Mouse (Mus musculus): ENCODE results near the gene Ccdc34. TPM values are rescaled to one million over a fixed set of nuclear protein-coding genes. Genes with fewer than 3 reads are reported as not detected.

Ccdc34 gene
- polyA plus RNA-seq, 1 experiment from 2014 or later: 55.8 TPM

- Histone ChIP-seq H3K4me1 (peaks cover 24% of the 10 kb centered on the region), H3K9me3 (no peaks in the 10 kb centered on the region), H3K36me3 (no peaks in the 10 kb centered on the region), H3K9ac (replicated peaks) (no peak overlapping the region), H3K4me2 (replicated peaks) (no peak overlapping the region), H3K27me3 (no peaks in the 10 kb centered on the region), H3K27ac (replicated peaks) (0 out of 2 replicates have a peak overlapping the region, but pooled peaks have one; percentile 20), H3K4me3 (no peak overlapping the region)
- 45% methylated on average over 9 of the region's 9 CpGs for WGBS
- ATAC-seq (ENCODE audit: low FRiP score, low read depth): no peak
Measured at GRCm38 (mm10) chr2:109985560-109985959, 32.1 kb upstream of the Ccdc34 start.

GRCm38 (mm10) chr2:109986036-109986785, 31.4 kb upstream of the Ccdc34 start:
- no peak overlapping the region for H3K27ac ChIP-seq (replicated peaks)

DNA sequence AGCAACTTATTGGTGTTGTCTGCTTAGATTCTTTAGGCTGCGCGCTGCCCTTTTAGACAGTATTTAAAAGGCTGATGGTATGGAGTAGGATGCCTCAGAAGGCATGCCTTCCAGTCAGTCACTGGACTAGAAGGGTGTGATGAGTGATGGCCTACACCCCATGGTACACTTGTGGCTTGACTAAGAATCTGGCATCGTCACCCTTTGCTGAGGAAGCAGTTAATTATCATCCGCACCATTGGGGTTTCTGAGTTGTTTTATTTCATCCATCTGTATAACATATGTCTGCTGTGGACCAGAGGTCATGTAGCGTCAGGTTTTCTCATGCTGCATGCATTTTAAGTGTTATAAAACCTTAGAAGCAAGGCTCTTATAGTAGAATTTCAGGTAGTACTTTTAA, 29.7 kb upstream of the Ccdc34 start:
- H3K9ac ChIP-seq (replicated peaks): no peak overlapping the region
- H3K36me3 ChIP-seq: no peaks in the 10 kb centered on the region
- no peak overlapping the region for H3K4me3 ChIP-seq
- no peaks in the 10 kb centered on the region for H3K27me3 ChIP-seq
- no peak overlapping the region for H3K27ac ChIP-seq (replicated peaks)
- 80% methylated on average over 5 of the region's 5 CpGs for WGBS
- ATAC-seq (ENCODE audit: low FRiP score, low read depth): no peak
- H3K4me2 ChIP-seq (replicated peaks): no peak overlapping the region
- no peaks in the 10 kb centered on the region for H3K9me3 ChIP-seq
- H3K4me1 ChIP-seq: peaks cover 27% of the 10 kb centered on the region

More at GRCm38 (mm10) chr2:109986036-109986785, 31.4 kb upstream of the Ccdc34 start:
- ATAC-seq (ENCODE audit: low FRiP score, low read depth): no peak
- H3K4me1 ChIP-seq: peaks cover 25% of the 10 kb centered on the region
- WGBS: 78% methylated on average over 11 of the region's 11 CpGs
- H3K36me3 ChIP-seq: no peaks in the 10 kb centered on the region
- H3K4me3 ChIP-seq: no peak overlapping the region
- H3K27me3 ChIP-seq: no peaks in the 10 kb centered on the region
- no peaks in the 10 kb centered on the region for H3K9me3 ChIP-seq
- no peak overlapping the region for H3K9ac ChIP-seq (replicated peaks)
- H3K4me2 ChIP-seq (replicated peaks): no peak overlapping the region

GRCm38 (mm10) chr2:109989196-109989595, 28.4 kb upstream of the Ccdc34 start:
- WGBS: under 1% methylated on average over 3 of the region's 3 CpGs
- Histone ChIP-seq H3K27ac (replicated peaks) (0 out of 2 replicates have a peak overlapping the region, but pooled peaks have one; percentile 40), H3K9ac (replicated peaks) (no peak overlapping the region), H3K4me3 (no peak overlapping the region), H3K36me3 (no peaks in the 10 kb centered on the region), H3K4me1 (peaks cover 27% of the 10 kb centered on the region), H3K4me2 (replicated peaks) (no peak overlapping the region), H3K27me3 (no peaks in the 10 kb centered on the region), H3K9me3 (no peaks in the 10 kb centered on the region)
- ATAC-seq (ENCODE audit: low FRiP score, low read depth): peak; percentile 80

DNA sequence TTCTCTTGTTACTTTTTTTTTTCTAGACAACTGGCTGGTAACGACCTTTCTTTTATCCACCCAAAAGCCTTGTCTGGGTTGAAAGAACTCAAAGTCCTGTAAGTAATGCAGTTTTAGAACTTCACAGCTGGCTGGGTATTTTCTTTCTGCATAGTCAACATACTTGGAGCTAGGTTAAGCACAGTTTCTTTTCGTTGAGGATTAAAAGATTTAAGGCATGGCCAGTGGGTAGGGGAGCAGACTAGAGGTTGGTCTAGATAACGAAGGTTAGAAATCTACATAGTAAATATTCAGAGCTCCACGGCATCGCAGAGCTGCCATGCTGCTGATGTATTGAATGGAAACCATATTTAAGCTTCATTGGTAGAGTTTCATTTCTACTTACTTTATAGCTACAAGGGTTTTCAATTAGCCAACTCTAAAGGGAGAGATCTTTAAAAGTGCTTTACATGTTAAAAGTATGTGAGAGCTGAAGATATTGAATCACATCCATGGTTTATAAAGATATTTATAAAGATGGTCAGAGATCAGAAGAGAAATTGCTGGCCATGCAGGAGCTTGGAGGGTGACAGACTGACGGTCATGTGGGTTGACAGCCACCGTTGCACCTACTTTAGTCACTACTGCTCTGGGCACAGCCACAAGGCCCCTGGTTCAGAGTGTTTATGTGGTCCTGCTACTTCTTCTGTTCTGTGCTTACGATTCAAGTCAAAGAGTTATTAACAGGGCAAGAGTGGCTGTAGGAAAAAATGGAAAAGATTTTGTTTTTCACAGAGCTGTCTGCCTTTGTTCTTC, 27.7 kb upstream of the Ccdc34 start:
- Histone ChIP-seq H3K9ac (replicated peaks) (no peak overlapping the region), H3K4me2 (replicated peaks) (no peak overlapping the region), H3K27me3 (no peaks in the 10 kb centered on the region), H3K36me3 (no peaks in the 10 kb centered on the region), H3K4me1 (peaks cover 27% of the 10 kb centered on the region), H3K9me3 (no peaks in the 10 kb centered on the region), H3K4me3 (no peak overlapping the region), H3K27ac (replicated peaks) (0 out of 2 replicates have a peak overlapping the region, but pooled peaks have one; percentile 3)
- 35% methylated on average over 8 of the region's 8 CpGs for WGBS
- no peak for ATAC-seq (ENCODE audit: low FRiP score, low read depth)

DNA sequence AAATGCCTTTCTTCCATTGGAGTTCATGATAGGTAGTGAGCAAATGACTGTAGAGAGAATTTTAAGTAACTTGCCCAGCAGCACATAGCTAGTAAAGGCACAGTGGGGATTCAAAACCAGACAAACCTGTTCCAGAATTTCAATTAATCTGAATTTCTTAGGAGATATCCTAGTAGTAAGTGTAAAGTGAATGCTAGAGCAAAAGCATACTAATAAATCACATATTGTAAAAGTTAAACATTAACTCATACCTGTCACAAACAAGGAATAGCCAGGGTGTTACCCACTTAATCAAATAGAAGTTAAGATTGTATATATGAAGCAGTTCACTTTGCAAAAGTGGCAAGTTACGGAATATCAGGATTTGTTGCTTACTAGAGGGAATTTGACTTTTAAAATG, 25.9 kb upstream of the Ccdc34 start:
- Histone ChIP-seq H3K4me3 (no peak overlapping the region), H3K4me2 (replicated peaks) (no peak overlapping the region), H3K9me3 (no peaks in the 10 kb centered on the region), H3K4me1 (peaks cover 18% of the 10 kb centered on the region), H3K27me3 (no peaks in the 10 kb centered on the region), H3K27ac (replicated peaks) (no peak overlapping the region), H3K36me3 (no peaks in the 10 kb centered on the region), H3K9ac (replicated peaks) (no peak overlapping the region)
- no peak for ATAC-seq (ENCODE audit: low FRiP score, low read depth)
- 90% methylated on average over 1 of the region's 1 CpGs for WGBS

DNA sequence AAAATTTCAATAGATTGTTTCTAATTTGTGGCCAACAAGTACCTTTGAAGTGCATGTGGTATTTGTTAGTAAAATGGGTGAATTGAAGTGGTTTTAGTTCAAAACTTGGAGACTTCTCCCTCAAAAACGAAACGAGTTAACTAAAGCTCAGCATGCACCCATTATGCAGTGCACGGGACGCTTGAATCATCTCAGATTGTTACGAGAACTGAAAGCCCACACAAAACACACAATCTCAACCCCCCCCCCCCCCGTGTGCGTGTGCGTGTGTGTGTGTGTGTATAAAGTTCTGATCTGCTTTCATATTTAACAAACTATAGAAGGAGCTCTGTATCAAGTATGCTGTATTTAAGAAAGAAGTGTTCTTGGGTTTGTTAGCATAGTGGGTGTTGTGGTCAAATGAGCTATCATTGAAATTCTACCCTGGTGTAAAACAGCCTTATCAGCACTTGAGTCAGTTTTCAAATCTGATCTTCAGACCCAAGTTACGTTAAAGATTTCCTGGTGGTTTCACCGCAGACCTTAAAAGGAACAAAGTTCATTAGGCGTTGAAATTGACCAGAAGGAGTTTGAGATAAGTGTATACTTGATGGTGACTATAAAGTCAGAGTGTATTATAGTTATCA, 25.1 kb upstream of the Ccdc34 start:
- Histone ChIP-seq H3K27ac (replicated peaks) (no peak overlapping the region), H3K27me3 (no peaks in the 10 kb centered on the region), H3K4me3 (no peak overlapping the region), H3K9ac (replicated peaks) (no peak overlapping the region), H3K4me2 (replicated peaks) (no peak overlapping the region), H3K4me1 (peaks cover 18% of the 10 kb centered on the region), H3K36me3 (no peaks in the 10 kb centered on the region), H3K9me3 (no peaks in the 10 kb centered on the region)
- ATAC-seq (ENCODE audit: low FRiP score, low read depth): no peak
- WGBS: 34% methylated on average over 11 of the region's 11 CpGs

- no peak overlapping the region for H3K4me3 ChIP-seq
- peaks cover 18% of the 10 kb centered on the region for H3K4me1 ChIP-seq
- H3K9me3 ChIP-seq: no peaks in the 10 kb centered on the region
- no peak overlapping the region for H3K4me2 ChIP-seq (replicated peaks)
- H3K27me3 ChIP-seq: no peaks in the 10 kb centered on the region
- no peaks in the 10 kb centered on the region for H3K36me3 ChIP-seq
- H3K9ac ChIP-seq (replicated peaks): no peak overlapping the region
- no peak overlapping the region for H3K27ac ChIP-seq (replicated peaks)
- no peak for ATAC-seq (ENCODE audit: low FRiP score, low read depth)
Measured at GRCm38 (mm10) chr2:109993404-109993803, 24.2 kb upstream of the Ccdc34 start.

DNA sequence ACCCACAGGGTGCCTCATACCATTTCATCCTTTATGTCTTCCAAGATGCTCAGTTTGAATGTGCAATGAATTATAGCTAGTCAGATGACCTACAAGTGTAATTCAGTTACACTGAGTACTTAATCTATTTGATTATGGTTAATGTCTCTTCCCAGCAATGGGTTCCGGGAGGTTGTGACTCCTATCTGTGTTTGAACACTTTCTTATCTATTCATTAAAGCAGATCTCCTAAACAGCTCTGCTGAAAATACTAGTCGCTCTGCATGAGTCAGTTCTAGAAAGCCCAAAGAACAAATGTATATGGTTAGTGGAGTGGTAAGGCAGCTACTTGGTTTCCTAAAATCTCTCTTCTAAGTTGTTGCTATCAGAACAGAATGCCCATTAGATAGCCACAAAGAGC, 22.6 kb upstream of the Ccdc34 start:
- 74% methylated on average over 2 of the region's 2 CpGs for WGBS
- ATAC-seq (ENCODE audit: low FRiP score, low read depth): no peak
- 0 out of 2 replicates have a peak, but pooled peaks cover 4% of the 10 kb centered on the region for H3K4me1 ChIP-seq
- no peak overlapping the region for H3K27ac ChIP-seq (replicated peaks)
- no peak overlapping the region for H3K4me3 ChIP-seq
- H3K4me2 ChIP-seq (replicated peaks): no peak overlapping the region
- no peaks in the 10 kb centered on the region for H3K36me3 ChIP-seq
- no peaks in the 10 kb centered on the region for H3K27me3 ChIP-seq
- H3K9me3 ChIP-seq: no peaks in the 10 kb centered on the region
- H3K9ac ChIP-seq (replicated peaks): no peak overlapping the region

DNA sequence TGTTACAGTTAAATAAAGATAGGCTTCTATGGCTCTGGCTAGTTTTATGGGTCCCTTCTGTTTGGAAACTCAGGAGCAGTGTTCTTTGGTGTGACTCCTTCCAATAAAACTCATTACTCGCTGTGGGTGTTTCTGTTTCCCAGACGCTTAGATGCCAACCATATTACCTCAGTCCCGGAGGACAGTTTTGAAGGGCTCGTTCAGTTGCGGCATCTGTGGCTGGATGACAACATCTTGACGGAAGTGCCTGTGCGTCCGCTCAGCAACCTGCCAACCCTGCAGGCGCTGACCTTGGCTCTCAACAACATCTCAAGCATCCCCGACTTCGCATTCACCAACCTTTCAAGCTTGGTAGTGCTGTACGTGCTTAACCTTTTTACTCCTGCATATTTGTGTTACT, 21.2 kb upstream of the Ccdc34 start:
- H3K4me2 ChIP-seq (replicated peaks): no peak overlapping the region
- H3K9me3 ChIP-seq: no peaks in the 10 kb centered on the region
- no peaks in the 10 kb centered on the region for H3K27me3 ChIP-seq
- 79% methylated on average over 12 of the region's 12 CpGs for WGBS
- no peak overlapping the region for H3K9ac ChIP-seq (replicated peaks)
- 0 out of 2 replicates have a peak, but pooled peaks cover under 1% of the 10 kb centered on the region for H3K4me1 ChIP-seq
- H3K27ac ChIP-seq (replicated peaks): no peak overlapping the region
- H3K36me3 ChIP-seq: 0 out of 2 replicates have a peak, but pooled peaks cover 3% of the 10 kb centered on the region
- H3K4me3 ChIP-seq: no peak overlapping the region
- no peak for ATAC-seq (ENCODE audit: low FRiP score, low read depth)

DNA sequence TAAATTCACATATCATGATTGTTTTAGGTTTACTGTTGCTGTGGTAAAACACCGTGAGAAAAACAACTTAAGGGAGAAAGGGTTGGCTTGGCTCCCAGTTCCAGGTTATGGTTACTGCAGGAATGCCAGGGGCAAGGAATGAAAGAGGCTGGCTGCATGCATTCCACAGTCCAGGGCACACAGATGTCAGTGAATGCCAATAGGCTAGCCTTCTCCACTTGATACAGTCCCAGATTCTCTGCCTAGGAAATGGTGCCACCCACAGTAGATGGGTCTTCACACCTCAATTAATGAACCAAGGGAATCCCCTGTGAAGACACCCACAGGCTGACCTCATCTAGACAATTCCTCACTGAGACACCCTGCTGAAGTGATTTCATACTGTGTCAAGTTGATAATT, 12.9 kb upstream of the Ccdc34 start:
- no peak overlapping the region for H3K4me2 ChIP-seq (replicated peaks)
- no peak overlapping the region for H3K9ac ChIP-seq (replicated peaks)
- ATAC-seq (ENCODE audit: low FRiP score, low read depth): no peak
- no peaks in the 10 kb centered on the region for H3K4me1 ChIP-seq
- H3K4me3 ChIP-seq: no peak overlapping the region
- H3K27ac ChIP-seq (replicated peaks): no peak overlapping the region
- no peaks in the 10 kb centered on the region for H3K9me3 ChIP-seq
- no peaks in the 10 kb centered on the region for H3K27me3 ChIP-seq
- H3K36me3 ChIP-seq: peaks cover 38% of the 10 kb centered on the region
- 90% methylated on average over 1 of the region's 1 CpGs for WGBS

- ATAC-seq (ENCODE audit: low FRiP score, low read depth): no peak
- Histone ChIP-seq H3K4me1 (no peaks in the 10 kb centered on the region), H3K27me3 (no peaks in the 10 kb centered on the region), H3K36me3 (peaks cover 39% of the 10 kb centered on the region), H3K9me3 (no peaks in the 10 kb centered on the region), H3K27ac (replicated peaks) (no peak overlapping the region), H3K4me2 (replicated peaks) (no peak overlapping the region), H3K4me3 (no peak overlapping the region), H3K9ac (replicated peaks) (no peak overlapping the region)
- WGBS: 86% methylated on average over 3 of the region's 3 CpGs
Measured at GRCm38 (mm10) chr2:110005164-110005563, 12.5 kb upstream of the Ccdc34 start.

Measured in midbrain, embryonic 12.5 days (tissue).